Mouse (Mus musculus) left cerebral cortex, adult 18-20 months (tissue): ENCODE data around the gene Hoxd12. TPM values are rescaled to one million over a fixed set of nuclear protein-coding genes. Genes with fewer than 3 reads are reported as not detected.

Experiments
- DNase-seq, 2 experiments: peaks; one replicate each; pipeline ENCODE4 v3.0.0; 2021 to 2022; ENCODE audit warnings: low spot score in 2 of 2, mixed read lengths in 1 of 2
- total RNA-seq, 2 experiments: library from RNA; stranded (reverse); gene quantifications; 2 replicates each; pipeline ENCODE4 v1.2.3; 2021

Hoxd12 gene
- total RNA-seq, 2 experiments from 2014 or later, result not detected

DNA sequence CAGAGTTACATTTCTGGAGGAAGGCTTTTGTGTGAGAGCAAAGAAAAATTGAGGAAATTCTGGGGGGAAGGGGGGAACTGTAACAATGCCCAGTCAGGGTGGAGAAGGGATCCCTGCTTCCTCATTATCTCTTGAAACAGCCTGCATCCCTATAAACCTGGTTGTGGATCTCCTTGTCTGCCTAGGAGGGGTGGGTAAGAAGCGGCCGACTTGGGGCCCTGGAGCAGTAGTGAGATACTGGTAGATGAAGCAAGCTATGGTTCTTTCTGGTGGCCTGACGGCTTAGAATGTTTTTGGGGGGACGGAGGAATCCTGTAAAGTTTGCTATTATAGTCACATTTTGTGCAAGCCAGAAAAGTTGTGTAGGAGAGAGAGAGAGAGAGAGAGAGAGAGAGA is 18.6 kb downstream of the Hoxd12 start:
- DNase-seq, result no peak

- no peak for DNase-seq
Observed at GRCm38 (mm10) chr2:74694066-74694465, 19.3 kb downstream of the Hoxd12 start.

DNA sequence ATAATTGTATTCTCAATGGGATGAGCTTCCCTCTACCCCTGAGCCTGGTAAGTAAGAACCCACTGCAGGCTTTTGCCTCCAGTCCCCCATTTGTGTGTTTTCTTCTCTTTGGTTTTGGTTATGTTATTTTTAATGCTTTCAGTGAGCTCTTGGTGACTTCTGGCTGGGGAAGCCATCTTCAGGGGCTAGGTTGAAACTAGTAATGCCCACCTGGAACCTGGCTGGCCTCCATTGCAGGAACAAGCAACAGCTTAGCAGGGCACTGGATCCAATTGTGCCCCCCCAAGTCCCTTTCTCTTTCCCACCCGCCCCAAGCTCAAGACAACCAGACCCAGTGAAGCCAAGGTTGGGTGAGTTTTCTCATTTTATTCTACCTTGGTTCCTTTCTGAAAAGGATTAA is 20.6 kb downstream of the Hoxd12 start:
- DNase-seq, result no peak

DNA sequence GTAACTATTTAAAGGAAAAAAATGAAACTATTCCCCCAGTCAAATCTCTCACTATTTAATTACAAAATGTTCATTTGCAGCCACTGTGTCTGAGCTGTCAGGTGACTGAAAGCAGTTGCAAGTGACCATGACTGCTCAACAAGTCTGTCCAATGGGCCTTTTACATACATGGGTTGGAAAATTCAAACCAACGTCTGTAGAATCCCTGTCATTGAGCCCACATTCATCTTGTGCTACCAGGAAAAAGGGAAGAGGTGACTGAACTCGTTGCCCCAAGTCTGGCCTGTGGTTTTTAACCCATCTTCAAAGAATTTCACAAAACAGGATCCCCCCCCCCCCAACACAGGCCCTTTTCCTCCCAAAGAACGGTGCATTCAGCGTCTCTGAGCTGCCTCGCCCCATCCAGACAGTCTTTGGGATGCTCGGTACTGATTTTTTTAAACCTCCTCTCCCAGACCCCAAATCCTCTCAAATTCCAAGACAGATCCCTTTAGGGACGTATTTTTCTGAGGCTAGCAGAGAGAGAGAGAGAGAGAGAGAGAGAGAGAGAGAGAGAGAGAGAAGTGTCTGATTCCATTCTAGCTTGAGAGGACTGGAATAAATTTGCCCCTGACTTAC is 21.1 kb downstream of the Hoxd12 start:
- no peak for DNase-seq

- DNase-seq, result no peak
Observed at GRCm38 (mm10) chr2:74696442-74697335, 21.9 kb downstream of the Hoxd12 start.

DNA sequence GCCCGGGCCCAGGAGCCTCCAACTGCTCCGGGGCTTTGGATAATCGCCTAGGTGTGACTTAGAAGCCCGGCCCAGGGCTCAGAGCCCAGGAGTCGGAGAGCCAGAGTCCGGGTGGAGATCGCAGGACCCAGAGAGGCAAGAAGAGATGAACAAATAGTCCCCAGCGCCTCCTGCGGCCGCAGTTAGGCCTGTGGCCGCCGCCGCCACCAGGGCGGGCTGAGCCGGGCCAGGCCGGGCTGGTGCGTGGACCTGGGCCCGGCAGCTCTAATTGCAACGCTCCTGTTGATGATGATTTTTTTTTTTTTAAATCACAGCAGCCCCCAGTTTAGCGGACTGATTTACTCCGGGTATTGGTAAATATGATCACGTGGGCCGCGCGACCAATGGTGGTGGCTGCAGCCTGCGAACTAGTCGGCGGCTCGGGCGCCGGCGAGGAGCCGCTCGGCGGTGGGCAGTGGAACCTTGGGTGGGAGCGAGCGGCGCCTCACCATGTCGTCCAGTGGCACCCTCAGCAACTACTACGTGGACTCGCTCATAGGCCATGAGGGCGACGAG is 22.8 kb downstream of the Hoxd12 start, which contains the start of gene Hoxd9:
TSS of gene Hoxd9 (plus strand) at position 161 of the 555 bp plus-strand sequence.
- no peak for DNase-seq

GRCm38 (mm10) chr2:74698201-74699052 is 23.6 kb downstream of the Hoxd12 start:
- no peak for DNase-seq

GRCm38 (mm10) chr2:74699053-74699430 is 24.2 kb downstream of the Hoxd12 start:
- no peak for DNase-seq

DNA sequence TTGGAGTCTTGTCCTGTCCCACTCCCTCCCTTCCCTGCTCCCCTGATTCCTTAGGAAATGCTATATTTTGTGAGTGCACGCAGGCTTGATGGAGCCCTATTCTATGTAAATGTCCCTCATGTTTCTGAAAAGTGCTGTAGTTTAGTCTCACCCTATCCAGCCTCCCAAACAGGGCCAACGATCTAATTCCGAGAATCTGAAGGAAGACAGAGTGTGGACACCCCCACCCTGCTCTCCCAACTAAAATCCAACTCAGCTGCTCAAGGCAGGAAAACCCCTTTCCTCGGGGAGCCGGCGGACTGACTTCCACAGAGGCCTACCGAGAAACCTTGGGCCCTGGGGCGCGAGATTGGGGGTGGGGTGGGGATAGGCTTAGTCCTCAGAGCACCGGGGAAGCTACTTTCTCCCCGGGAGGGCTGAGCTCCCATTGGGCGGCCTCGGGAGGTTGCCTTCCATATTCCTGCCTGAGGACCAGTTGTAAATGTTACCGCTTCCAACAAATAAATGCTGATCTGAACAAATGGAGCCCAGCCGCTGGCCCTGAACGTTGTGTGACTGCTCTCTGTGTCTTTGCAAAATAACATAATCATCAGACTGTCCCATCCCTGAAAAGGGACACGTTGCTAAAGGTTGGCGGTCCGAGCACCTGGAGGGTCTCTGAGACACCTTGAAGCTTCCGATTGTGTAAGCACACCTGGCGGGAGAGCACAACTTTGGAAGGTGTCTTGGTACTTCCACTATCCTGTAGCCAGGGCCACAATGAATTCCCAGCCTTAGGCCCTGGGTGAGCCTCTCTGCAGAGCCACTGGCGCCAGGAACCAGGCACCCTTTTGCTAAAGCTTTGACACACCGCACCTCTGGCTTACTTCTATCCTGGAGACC is 25.1 kb downstream of the Hoxd12 start:
- DNase-seq, result no peak

GRCm38 (mm10) chr2:74700546-74701112 is 25.8 kb downstream of the Hoxd12 start:
- no peak for DNase-seq

- peak; percentile 74 to 84 for DNase-seq
Observed at GRCm38 (mm10) chr2:74701949-74702819, 27.4 kb downstream of the Hoxd12 start.

- DNase-seq, result no peak
Observed at GRCm38 (mm10) chr2:74702820-74703219, 28.0 kb downstream of the Hoxd12 start.

DNA sequence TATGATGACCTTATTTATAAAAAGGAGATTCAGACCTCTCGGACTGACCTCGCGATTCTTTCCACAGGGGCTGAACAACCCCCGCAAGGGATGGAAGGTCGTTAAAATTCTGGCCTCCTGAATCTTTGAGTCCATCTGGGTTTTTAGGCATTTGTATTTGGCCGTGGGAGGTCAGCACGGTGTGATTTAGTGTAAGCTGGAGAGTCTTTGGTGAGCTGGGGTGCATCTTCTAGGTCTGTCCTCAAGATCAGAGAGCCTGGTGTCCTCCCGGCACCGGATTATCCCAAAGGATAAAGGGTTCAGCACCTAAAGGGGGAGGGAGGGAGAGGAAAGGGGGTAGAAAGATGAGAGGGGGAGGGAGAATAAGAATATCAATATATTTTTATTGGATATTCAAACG is 28.5 kb downstream of the Hoxd12 start:
- no peak for DNase-seq

- no peak for DNase-seq
Observed at GRCm38 (mm10) chr2:74703720-74704392, 29.0 kb downstream of the Hoxd12 start.

- DNase-seq, result no peak
Observed at GRCm38 (mm10) chr2:74704393-74704998, 29.7 kb downstream of the Hoxd12 start, which contains the start of gene Hoxd8. Hoxd8 (plus strand) TSS chr2:74704615.

GRCm38 (mm10) chr2:74704999-74705466 is 30.2 kb downstream of the Hoxd12 start:
- DNase-seq, result no peak

GRCm38 (mm10) chr2:74705467-74706089 is 30.8 kb downstream of the Hoxd12 start:
- DNase-seq, result no peak
